Mouse (Mus musculus) cerebellum, adult 2 months (tissue): ENCODE measurements around the gene Spata5. TPM values are rescaled to one million over a fixed set of nuclear protein-coding genes. Genes with fewer than 3 reads are reported as not detected.

Source experiments
- DNase-seq, 2 experiments: peaks; one replicate each; pipeline ENCODE4 v3.0.0; 2021
- H3K27ac ChIP-seq: fragments of 200-500 bp; 2 replicates; pipeline ENCODE4 v1.5.1; 2012; ENCODE audit warnings: low read length, control low read depth, inconsistent platforms; ENCODE audit not compliant: insufficient read depth
- H3K27me3 ChIP-seq: fragments of 200-500 bp; 2 replicates; pipeline ENCODE4 v1.6.1; 2012; ENCODE audit warnings: inconsistent platforms, mild to moderate bottlenecking, low read length, moderate library complexity; ENCODE audit not compliant: control insufficient read depth, insufficient read depth
- H3K4me1 ChIP-seq: fragments of 200-500 bp; 2 replicates; pipeline ENCODE4 v1.6.1; 2011; ENCODE audit warnings: low read length; ENCODE audit not compliant: control insufficient read depth, insufficient read depth
- H3K4me3 ChIP-seq: fragments of 200-500 bp; replicated peaks from 2 replicates; pipeline ENCODE3; 2011; ENCODE audit warnings: mild to moderate bottlenecking, low read depth, low read length, control low read depth; ENCODE audit not compliant: insufficient read depth
- CTCF ChIP-seq: fragments of 200-500 bp; IDR thresholded peaks from 2 replicates; pipeline ENCODE4 v1.5.1; 2011; ENCODE audit warnings: low read depth, mild to moderate bottlenecking, control low read depth, low read length, moderate library complexity, borderline replicate concordance; ENCODE audit not compliant: insufficient read depth
- POLR2A ChIP-seq: fragments of 200-500 bp; IDR thresholded peaks from 2 replicates; pipeline ENCODE4 v1.6.1; 2011; ENCODE audit warnings: low read length, control low read depth, borderline replicate concordance; ENCODE audit not compliant: insufficient read depth
- WGBS: fragments of 180-500 bp; shearing (Covaris S2); methylation state at CpG from one replicate; pipeline ENCODE4 v1.1.7; 2018; 5-methylcytosine and 5-hydroxymethylcytosine counted together
- polyA plus RNA-seq: library from polyadenylated mRNA; depleted of rRNA; stranded (reverse); fragments of >200 nt; gene quantifications from 2 replicates; pipeline ENCODE4 v1.2.3, GENCODE M21; 2012

The Spata5 gene
- polyA plus RNA-seq, 1 experiment = 8.0 TPM

GRCm38 (mm10) chr3:37407598-37407997 lies 12.1 kb upstream of the Spata5 start:
- TF ChIP-seq CTCF (no peak), POLR2A (no peak)
- no peaks in the 10 kb centered on the region for H3K4me1 ChIP-seq
- H3K27me3 ChIP-seq = no peaks in the 10 kb centered on the region
- H3K4me3 ChIP-seq = no peak overlapping the region
- no peak for DNase-seq
- H3K27ac ChIP-seq = no peak overlapping the region

GRCm38 (mm10) chr3:37413446-37413845 lies 6.2 kb upstream of the Spata5 start:
- Histone ChIP-seq H3K4me1 (peaks cover 2% of the 10 kb centered on the region; the same call in 1 of the 2 replicates), H3K27me3 (no peaks in the 10 kb centered on the region), H3K27ac (no peak overlapping the region), H3K4me3 (no peak overlapping the region)
- DNase-seq = no peak
- WGBS = 56% methylated on average over 3 of the region's 3 CpGs
- TF ChIP-seq POLR2A (no peak), CTCF (no peak)

GRCm38 (mm10) chr3:37414413-37414960 lies 5.2 kb upstream of the Spata5 start:
- no peak overlapping the region for H3K27ac ChIP-seq
- H3K27me3 ChIP-seq = no peaks in the 10 kb centered on the region
- TF ChIP-seq POLR2A = no peak
- peak; percentile 52; the same call in 1 of the 2 replicates for TF ChIP-seq CTCF
- H3K4me3 ChIP-seq = no peak overlapping the region
- WGBS = 44% methylated on average over 14 of the region's 14 CpGs
- peaks cover 2% of the 10 kb centered on the region; the same call in 1 of the 2 replicates for H3K4me1 ChIP-seq
- DNase-seq = peak; percentile 58 to 62

GRCm38 (mm10) chr3:37418341-37418740 lies 1.4 kb upstream of the Spata5 start:
- Histone ChIP-seq H3K27ac (no peak overlapping the region; the same call in 1 of the 2 replicates), H3K4me1 (peaks cover 5% of the 10 kb centered on the region; the same call in 1 of the 2 replicates), H3K4me3 (peak overlapping the region; percentile 90), H3K27me3 (no peaks in the 10 kb centered on the region)
- TF ChIP-seq CTCF (no peak), POLR2A (no peak)
- WGBS = 58% methylated on average over 5 of the region's 5 CpGs
- DNase-seq = peak in 1 of 2 experiments; percentile 14

- DNase-seq = no peak
- Histone ChIP-seq H3K27me3 (no peaks in the 10 kb centered on the region), H3K4me3 (peak overlapping the region; percentile 90), H3K4me1 (peaks cover 5% of the 10 kb centered on the region; the same call in 1 of the 2 replicates), H3K27ac (peak overlapping the region; percentile 85)
- TF ChIP-seq CTCF (no peak), POLR2A (no peak)
- under 1% methylated on average over 30 of the region's 30 CpGs for WGBS
Measured at GRCm38 (mm10) chr3:37418961-37419457, 687 bp upstream of the Spata5 start.

- TF ChIP-seq CTCF (no peak), POLR2A (peak; percentile 65; the same call in 1 of the 2 replicates)
- H3K27me3 ChIP-seq = no peaks in the 10 kb centered on the region
- under 1% methylated on average over 50 of the region's 50 CpGs for WGBS
- peak within 1 kb of the TSS; percentile 85 for H3K27ac ChIP-seq
- DNase-seq = peak; percentile 87 to 91
- H3K4me1 ChIP-seq = peaks cover 2% of the 10 kb centered on the region; the same call in 1 of the 2 replicates
- peak within 1 kb of the TSS; percentile 94 for H3K4me3 ChIP-seq
Measured at GRCm38 (mm10) chr3:37420072-37420471, 376 bp downstream of the Spata5 start, which contains the start of gene Nudt6. Gene Nudt6 (minus strand): TSS chr3:37420211.

GRCm38 (mm10) chr3:37420641-37421040 lies 945 bp downstream of the Spata5 start:
- peaks cover 2% of the 10 kb centered on the region; the same call in 1 of the 2 replicates for H3K4me1 ChIP-seq
- H3K27me3 ChIP-seq = no peaks in the 10 kb centered on the region
- no peak for DNase-seq
- TF ChIP-seq CTCF (no peak), POLR2A (no peak)
- H3K4me3 ChIP-seq = peak overlapping the region; percentile 94
- H3K27ac ChIP-seq = no peak overlapping the region
- under 1% methylated on average over 24 of the region's 24 CpGs for WGBS

GRCm38 (mm10) chr3:37421179-37421578 lies 1.5 kb downstream of the Spata5 start:
- Histone ChIP-seq H3K4me3 (peak overlapping the region; percentile 94), H3K27me3 (no peaks in the 10 kb centered on the region), H3K27ac (no peak overlapping the region), H3K4me1 (peaks cover 2% of the 10 kb centered on the region; the same call in 1 of the 2 replicates)
- 4% methylated on average over 3 of the region's 3 CpGs for WGBS
- TF ChIP-seq CTCF = no peak
- TF ChIP-seq POLR2A = no peak
- DNase-seq = no peak
